Mouse (Mus musculus) MEL (cell line): Measurements from ENCODE around the gene Il2ra. TPM values are rescaled to one million over a fixed set of nuclear protein-coding genes. Genes with fewer than 3 reads are reported as not detected.

Experiments
- DNase-seq: peaks from one replicate; pipeline ENCODE4 v3.0.0; 2011; ENCODE audit warnings: low read depth, low spot score
- H3K27ac ChIP-seq: 2 replicates; pipeline ENCODE4 v1.5.1; 2012; ENCODE audit warnings: low read depth, mild to moderate bottlenecking, control low read depth, low read length, moderate library complexity; ENCODE audit not compliant: control insufficient read depth
- H3K27me3 ChIP-seq, 2 experiments: fragments of 150-350 bp in 1 of 2; sonication (generic) in 1 of 2; 2 replicates each; pipeline ENCODE4 v1.6.1; 2012; ENCODE audit warnings: low read length in 2 of 2, mild to moderate bottlenecking in 2 of 2, improper control_type of control experiment in 1 of 2, moderate library complexity in 1 of 2; ENCODE audit not compliant: insufficient read depth in 2 of 2, control insufficient read depth in 1 of 2
- H3K36me3 ChIP-seq, 2 experiments: 2 replicates each; pipeline ENCODE4 v1.6.1; 2012 to 2014; ENCODE audit warnings: low read length in 2 of 2, improper control_type of control experiment in 1 of 2, inconsistent platforms in 1 of 2, mild to moderate bottlenecking in 1 of 2; ENCODE audit not compliant: insufficient read depth in 2 of 2, control insufficient read depth in 1 of 2
- H3K4me1 ChIP-seq, 2 experiments: fragments of 150-350 bp in 1 of 2; sonication (generic) in 1 of 2; 2 replicates each; pipeline ENCODE4 v1.6.1; 2012; ENCODE audit warnings: low read length in 2 of 2, improper control_type of control experiment in 1 of 2, mild to moderate bottlenecking in 1 of 2; ENCODE audit not compliant: insufficient read depth in 2 of 2, control insufficient read depth in 1 of 2
- H3K4me3 ChIP-seq, 2 experiments: fragments of 150-350 bp in 1 of 2; sonication (generic) in 1 of 2; 2 replicates each; pipeline ENCODE4 v1.5.1; 2012; ENCODE audit warnings: low read depth in 2 of 2, low read length in 2 of 2, mild to moderate bottlenecking in 2 of 2, moderate library complexity in 2 of 2, control low read depth in 1 of 2, improper control_type of control experiment in 1 of 2; ENCODE audit not compliant: control insufficient read depth in 1 of 2, insufficient read depth in 1 of 2
- H3K79me2 ChIP-seq: 2 replicates; pipeline ENCODE4 v1.6.1; 2012; ENCODE audit warnings: mild to moderate bottlenecking, low read length, moderate library complexity; ENCODE audit not compliant: control insufficient read depth, poor library complexity, insufficient read depth
- H3K9ac ChIP-seq: 2 replicates; pipeline ENCODE4 v1.6.1; 2012; ENCODE audit warnings: low read depth, mild to moderate bottlenecking, control low read depth, low read length, moderate library complexity; ENCODE audit not compliant: control insufficient read depth, poor library complexity, severe bottlenecking
- H3K9me3 ChIP-seq: fragments of 150-350 bp; sonication (generic); replicated peaks from 2 replicates; pipeline ENCODE4 v1.6.1; 2012; ENCODE audit warnings: mild to moderate bottlenecking, low read length, improper control_type of control experiment, moderate library complexity; ENCODE audit not compliant: insufficient read depth
- CHD1 ChIP-seq: IDR thresholded peaks from 2 replicates; pipeline ENCODE4 v1.6.1; 2012; ENCODE audit warnings: low read depth, mild to moderate bottlenecking, inconsistent platforms, low read length, improper control_type of control experiment
- CHD2 ChIP-seq: IDR thresholded peaks from 2 replicates; pipeline ENCODE4 v1.6.1; 2011; ENCODE audit warnings: low read length, improper control_type of control experiment
- CTCF ChIP-seq, 3 experiments: IDR thresholded peaks in 2 of 3; conservative IDR thresholded peaks in 1 of 3; 2 replicates each; pipeline ENCODE4 v1.5.1; 2011 to 2012; ENCODE audit warnings: low read length in 3 of 3, low read depth in 2 of 3, mild to moderate bottlenecking in 2 of 3, improper control_type of control experiment in 1 of 3, inconsistent platforms in 1 of 3, mixed read lengths in 1 of 3, moderate library complexity in 1 of 3; ENCODE audit not compliant: control insufficient read depth in 1 of 3, insufficient read depth in 1 of 3, poor library complexity in 1 of 3, severe bottlenecking in 1 of 3
- E2F4 ChIP-seq: IDR thresholded peaks from 2 replicates; pipeline ENCODE4 v1.6.1; 2011; ENCODE audit warnings: low read depth, low read length, improper control_type of control experiment, borderline replicate concordance
- ELF1 ChIP-seq: IDR thresholded peaks from 2 replicates; pipeline ENCODE4 v1.6.1; 2014; ENCODE audit warnings: low read depth, mild to moderate bottlenecking, inconsistent platforms, low read length, improper control_type of control experiment, moderate library complexity
- EP300 ChIP-seq, 2 experiments: IDR thresholded peaks; 2 replicates each; pipeline ENCODE4 v1.6.1; 2011; ENCODE audit warnings: improper control_type of control experiment in 2 of 2, low read length in 2 of 2, low read depth in 1 of 2, mild to moderate bottlenecking in 1 of 2
- ETS1 ChIP-seq: IDR thresholded peaks from 2 replicates; pipeline ENCODE4 v1.6.1; 2012; ENCODE audit warnings: low read depth, mild to moderate bottlenecking, inconsistent platforms, low read length, improper control_type of control experiment, moderate library complexity
- GATA1 ChIP-seq: IDR thresholded peaks from 2 replicates; pipeline ENCODE4 v1.6.1; 2011; ENCODE audit warnings: low read depth, low read length, improper control_type of control experiment
- HCFC1 ChIP-seq: IDR thresholded peaks from 2 replicates; pipeline ENCODE4 v1.6.1; 2012; ENCODE audit warnings: low read depth, mild to moderate bottlenecking, inconsistent platforms, low read length, improper control_type of control experiment, moderate library complexity
- JUND ChIP-seq: IDR thresholded peaks from 2 replicates; pipeline ENCODE4 v1.6.1; 2011; ENCODE audit warnings: low read depth, mild to moderate bottlenecking, improper control_type of control experiment, low read length
- MAFK ChIP-seq: IDR thresholded peaks from 2 replicates; pipeline ENCODE4 v1.6.1; 2011; ENCODE audit warnings: low read depth, mild to moderate bottlenecking, low read length, improper control_type of control experiment, borderline replicate concordance
- MAX ChIP-seq: IDR thresholded peaks from 2 replicates; pipeline ENCODE4 v1.6.1; 2011; ENCODE audit warnings: low read length, improper control_type of control experiment
- MAZ ChIP-seq: IDR thresholded peaks from 2 replicates; pipeline ENCODE4 v1.6.1; 2012; ENCODE audit warnings: low read depth, mild to moderate bottlenecking, inconsistent platforms, low read length, improper control_type of control experiment
- MEF2A ChIP-seq: IDR thresholded peaks from 2 replicates; pipeline ENCODE4 v1.6.1; 2014; ENCODE audit warnings: low read depth, mild to moderate bottlenecking, inconsistent platforms, low read length, improper control_type of control experiment; ENCODE audit not compliant: poor library complexity, insufficient replicate concordance, severe bottlenecking; ENCODE audit errors: extremely low read depth
- MXI1 ChIP-seq: IDR thresholded peaks from 2 replicates; pipeline ENCODE4 v1.6.1; 2011; ENCODE audit warnings: mild to moderate bottlenecking, low read depth, low read length, improper control_type of control experiment
- MYB ChIP-seq: IDR thresholded peaks from 2 replicates; pipeline ENCODE4 v1.6.1; 2011; ENCODE audit warnings: mild to moderate bottlenecking, low read depth, low read length, improper control_type of control experiment
- NELFE ChIP-seq: IDR thresholded peaks from 2 replicates; pipeline ENCODE4 v1.6.1; 2011; ENCODE audit warnings: low read depth, low read length, improper control_type of control experiment
- POLR2AphosphoS2 ChIP-seq: IDR thresholded peaks from 2 replicates; pipeline ENCODE4 v1.6.1; 2011; ENCODE audit warnings: low read length, improper control_type of control experiment
- RAD21 ChIP-seq: IDR thresholded peaks from 2 replicates; pipeline ENCODE4 v1.6.1; 2011; ENCODE audit warnings: mild to moderate bottlenecking, low read depth, low read length, improper control_type of control experiment
- RCOR1 ChIP-seq: IDR thresholded peaks from 2 replicates; pipeline ENCODE4 v1.6.1; 2012; ENCODE audit warnings: low read depth, mild to moderate bottlenecking, inconsistent platforms, low read length, improper control_type of control experiment
- SIN3A ChIP-seq: IDR thresholded peaks from 2 replicates; pipeline ENCODE4 v1.6.1; 2012; ENCODE audit warnings: low read length, improper control_type of control experiment, inconsistent platforms
- SMC3 ChIP-seq: IDR thresholded peaks from 2 replicates; pipeline ENCODE4 v1.6.1; 2011; ENCODE audit warnings: low read depth, low read length, improper control_type of control experiment
- TAL1 ChIP-seq: IDR thresholded peaks from 2 replicates; pipeline ENCODE4 v1.6.1; 2012; ENCODE audit warnings: mild to moderate bottlenecking, inconsistent platforms, low read length, moderate library complexity, mixed read lengths
- TBP ChIP-seq: IDR thresholded peaks from 2 replicates; pipeline ENCODE4 v1.8.0; 2011; ENCODE audit warnings: low read depth, low read length, improper control_type of control experiment
- UBTF ChIP-seq: IDR thresholded peaks from 2 replicates; pipeline ENCODE4 v1.6.1; 2012; ENCODE audit warnings: low read depth, mild to moderate bottlenecking, inconsistent platforms, low read length, improper control_type of control experiment, moderate library complexity, borderline replicate concordance; ENCODE audit not compliant: insufficient read depth
- USF1 ChIP-seq: IDR thresholded peaks from 2 replicates; pipeline ENCODE4 v1.6.1; 2014; ENCODE audit warnings: low read depth, mild to moderate bottlenecking, inconsistent platforms, low read length, improper control_type of control experiment, moderate library complexity
- USF2 ChIP-seq, 2 experiments: IDR thresholded peaks; 2 replicates each; pipeline ENCODE4 v1.6.1; 2011 to 2012; ENCODE audit warnings: improper control_type of control experiment in 2 of 2, low read length in 2 of 2, borderline replicate concordance in 1 of 2, inconsistent platforms in 1 of 2, low read depth in 1 of 2, mild to moderate bottlenecking in 1 of 2; ENCODE audit not compliant: insufficient read depth in 1 of 2
- ZC3H11A ChIP-seq: IDR thresholded peaks from 2 replicates; pipeline ENCODE4 v1.6.1; 2012; ENCODE audit warnings: low read depth, mild to moderate bottlenecking, inconsistent platforms, low read length, improper control_type of control experiment
- ZMIZ1 ChIP-seq: IDR thresholded peaks from 2 replicates; pipeline ENCODE4 v1.6.1; 2012; ENCODE audit warnings: low read depth, mild to moderate bottlenecking, inconsistent platforms, low read length, improper control_type of control experiment, moderate library complexity
- ZNF384 ChIP-seq: IDR thresholded peaks from 2 replicates; pipeline ENCODE4 v1.6.1; 2012; ENCODE audit warnings: low read depth, mild to moderate bottlenecking, inconsistent platforms, low read length, improper control_type of control experiment
- polyA plus RNA-seq, 2 experiments: library from polyadenylated mRNA; stranded (reverse) in 1 of 2; unstranded in 1 of 2; fragments of >175 nt in 1 of 2; fragments of >200 nt in 1 of 2; gene quantifications; 2 replicates each; pipeline versions ENCODE4 v1.2.1 to v1.2.4; 2012; ENCODE audit warnings: low replicate concordance in 2 of 2, low read depth in 1 of 2; ENCODE audit not compliant: insufficient read length in 2 of 2, insufficient read depth in 1 of 2, missing spikeins in 1 of 2
- total RNA-seq: library from RNA; depleted of rRNA; stranded (reverse); fragments of 300-350 nt; gene quantifications from 2 replicates; pipeline ENCODE4 v1.2.3, GENCODE M21; 2012

Il2ra gene
- total and polyA plus RNA-seq, 3 experiments: not detected

GRCm38 (mm10) chr2:11662907-11663230, 20.3 kb downstream of the Il2ra start:
- Histone ChIP-seq H3K9ac (no peak overlapping the region), H3K4me1 (peaks cover 0 to 6% of the 10 kb centered on the region in 2 experiments; a peak in 1 of 4 replicates), H3K9me3 (no peaks in the 10 kb centered on the region), H3K27ac (no peak overlapping the region), H3K36me3 (no peaks in the 10 kb centered on the region), H3K27me3 (peaks cover 0 to 3% of the 10 kb centered on the region in 2 experiments; a peak in 3 of 4 replicates), H3K79me2 (no peaks in the 10 kb centered on the region), H3K4me3 (no peak overlapping the region)
- TF ChIP-seq POLR2AphosphoS2 (no peak), USF2 (IDR thresholded peaks at IDR 0.05; ENCODE audit: borderline replicate concordance in 1 of 2, insufficient read depth in 1 of 2, low read depth in 1 of 2, low read length in 2 of 2) (no peak), NELFE (no peak), SIN3A (no peak), ELF1 (no peak), RAD21 (no peak), MAZ (no peak), MAFK (no peak), MYB (no peak), RCOR1 (no peak), ZMIZ1 (no peak)
- no peak for DNase-seq

GRCm38 (mm10) chr2:11663961-11664360, 21.4 kb downstream of the Il2ra start:
- H3K36me3 ChIP-seq: no peaks in the 10 kb centered on the region
- H3K79me2 ChIP-seq: no peaks in the 10 kb centered on the region
- H3K4me3 ChIP-seq: peak overlapping the region; percentile 17 to 22; a peak in 3 of 4 replicates
- H3K9me3 ChIP-seq: no peaks in the 10 kb centered on the region
- H3K27ac ChIP-seq: no peak overlapping the region
- H3K4me1 ChIP-seq: peaks cover 0 to 6% of the 10 kb centered on the region in 2 experiments; a peak in 1 of 4 replicates
- no peak overlapping the region for H3K9ac ChIP-seq
- peak; percentile 91 for DNase-seq
- no peaks in the 10 kb centered on the region; a peak in 1 of 4 replicates for H3K27me3 ChIP-seq
- TF ChIP-seq UBTF (no peak), JUND (no peak), CTCF (IDR thresholded peaks at IDR 0.05 in 2 of 3, conservative IDR thresholded peaks at IDR 0.05 in 1 of 3; ENCODE audit: control insufficient read depth in 1 of 3, insufficient read depth in 1 of 3, low read depth in 2 of 3, low read length in 3 of 3, poor library complexity in 1 of 3, severe bottlenecking in 1 of 3) (peak; percentile 83 to 98 (median 86)), HCFC1 (no peak), USF2 (IDR thresholded peaks at IDR 0.05; ENCODE audit: borderline replicate concordance in 1 of 2, insufficient read depth in 1 of 2, low read depth in 1 of 2, low read length in 2 of 2) (no peak), E2F4 (no peak), TBP (0 out of 2 replicates have a peak, but pooled peaks have one; percentile 14), ELF1 (no peak), TAL1 (no peak), SMC3 (peak; percentile 74), CHD1 (no peak), RCOR1 (no peak), MAFK (no peak), ZMIZ1 (no peak), MYB (no peak), MAX (no peak), POLR2AphosphoS2 (no peak), ZC3H11A (0 out of 2 replicates have a peak, but pooled peaks have one; percentile 26), ZNF384 (no peak), SIN3A (0 out of 2 replicates have a peak, but pooled peaks have one; percentile 22), MXI1 (no peak), GATA1 (no peak), USF1 (no peak), MAZ (no peak; the same call in 1 of the 2 replicates), RAD21 (peak; percentile 60), MEF2A (no peak), ETS1 (0 out of 2 replicates have a peak, but pooled peaks have one; percentile 11), CHD2 (no peak), EP300 (IDR thresholded peaks at IDR 0.05; ENCODE audit: low read depth in 1 of 2, low read length in 2 of 2) (no peak)
